Mouse (Mus musculus) inflammation-experienced regulatory T-cells, adult 6 months (primary cell): ENCODE measurements around the gene Pcsk6. TPM values are rescaled to one million over a fixed set of nuclear protein-coding genes. Genes with fewer than 3 reads are reported as not detected.
"Not testable (repeated sequence)": the region's sequence is repeated elsewhere in the genome, so short reads cannot be mapped to it uniquely, and the experiment has no call there.

Source experiments
- ATAC-seq: one replicate; pipeline ENCODE4 v1.8.0; 2017
- polyA plus RNA-seq, 3 experiments: library from polyadenylated mRNA; unstranded; fragments of 100-300 nt; shearing (Covaris generic); gene quantifications; one replicate each; pipeline ENCODE4 v1.2.1; 2017

Gene Pcsk6
- polyA plus RNA-seq, 3 experiments from 2014 or later: not detected

GRCm38 (mm10) chr7:66003447-66003846 is 141.9 kb downstream of the Pcsk6 start:
- no peak for ATAC-seq

GRCm38 (mm10) chr7:66003865-66004638 is 142.5 kb downstream of the Pcsk6 start:
- ATAC-seq: no peak

- ATAC-seq: no peak
These were observed 143.5 kb downstream of the Pcsk6 start for GRCm38 (mm10) chr7:66005066-66005465.

GRCm38 (mm10) chr7:66008161-66008891 is 146.8 kb downstream of the Pcsk6 start:
- ATAC-seq: no peak

GRCm38 (mm10) chr7:66008892-66009273 is 147.3 kb downstream of the Pcsk6 start:
- ATAC-seq: no peak

GRCm38 (mm10) chr7:66010518-66010917 is 149.0 kb downstream of the Pcsk6 start:
- no peak for ATAC-seq

- ATAC-seq: no peak
These were observed 166.2 kb downstream of the Pcsk6 start for GRCm38 (mm10) chr7:66027747-66028146.

GRCm38 (mm10) chr7:66028766-66029512 is 167.4 kb downstream of the Pcsk6 start:
- no peak for ATAC-seq

- ATAC-seq: no peak
These were observed 175.3 kb downstream of the Pcsk6 start for GRCm38 (mm10) chr7:66036809-66037208.

GRCm38 (mm10) chr7:66038261-66038660 is 176.7 kb downstream of the Pcsk6 start:
- no peak for ATAC-seq

- ATAC-seq: no peak
These were observed 177.2 kb downstream of the Pcsk6 start for GRCm38 (mm10) chr7:66038730-66039129.

GRCm38 (mm10) chr7:66040026-66040814 is 178.7 kb downstream of the Pcsk6 start:
- ATAC-seq: no peak

GRCm38 (mm10) chr7:66043552-66044459 is 182.3 kb downstream of the Pcsk6 start, which contains the start of gene Gm45213:
Gene Gm45213 (plus strand): TSS chr7:66043602.
- no peak for ATAC-seq

GRCm38 (mm10) chr7:66044617-66045016 is 183.1 kb downstream of the Pcsk6 start:
- no peak for ATAC-seq

GRCm38 (mm10) chr7:66046921-66047918 is 185.7 kb downstream of the Pcsk6 start:
- ATAC-seq: no peak

- no peak for ATAC-seq
These were observed 186.4 kb downstream of the Pcsk6 start for GRCm38 (mm10) chr7:66047975-66048374.

GRCm38 (mm10) chr7:66048446-66049230 is 187.1 kb downstream of the Pcsk6 start:
- no peak for ATAC-seq

GRCm38 (mm10) chr7:66053946-66054483 is 192.5 kb downstream of the Pcsk6 start:
- ATAC-seq: no peak

- not testable (repeated sequence) for ATAC-seq
These were observed 193.8 kb downstream of the Pcsk6 start for GRCm38 (mm10) chr7:66055356-66055755.
